Mouse (Mus musculus) embryonic facial prominence, embryonic 14.5 days (tissue): ENCODE results near the gene Scrn1. TPM values are rescaled to one million over a fixed set of nuclear protein-coding genes. Genes with fewer than 3 reads are reported as not detected.

Experiments
- ATAC-seq: fragments of 200-750 bp; cut with Nextera tagmentation; 2 replicates; pipeline ENCODE4 v1.8.0; 2017; ENCODE audit warnings: low read depth, moderate number of reproducible peaks, moderate TSS enrichment
- DNase-seq: peaks from one replicate; pipeline ENCODE4 v3.0.0-alpha.2; 2015; ENCODE audit warnings: low spot score
- H3K27ac ChIP-seq: fragments of 300-500 bp; sonication (generic); replicated peaks from 2 replicates; pipeline ENCODE4 v1.5.1; 2014; ENCODE audit warnings: low read depth, mild to moderate bottlenecking, low read length, moderate library complexity
- H3K27me3 ChIP-seq: fragments of 300-500 bp; sonication (generic); replicated peaks from 2 replicates; pipeline ENCODE4 v1.6.1; 2014; ENCODE audit warnings: low read length; ENCODE audit not compliant: control insufficient read depth, insufficient read depth
- H3K36me3 ChIP-seq: fragments of 300-500 bp; sonication (generic); 2 replicates; pipeline ENCODE4 v1.6.1; 2014; ENCODE audit warnings: low read length, mixed read lengths; ENCODE audit not compliant: control insufficient read depth, insufficient read depth
- H3K4me1 ChIP-seq: fragments of 300-500 bp; sonication (generic); 2 replicates; pipeline ENCODE4 v1.6.1; 2014; ENCODE audit warnings: antibody characterized with exemption, low read length; ENCODE audit not compliant: control insufficient read depth, insufficient read depth
- H3K4me2 ChIP-seq: fragments of 300-500 bp; sonication (generic); 2 replicates; pipeline ENCODE4 v1.6.1; 2014; ENCODE audit warnings: low read depth, mild to moderate bottlenecking, low read length, moderate library complexity, mixed read lengths
- H3K4me3 ChIP-seq: fragments of 300-500 bp; sonication (generic); 2 replicates; pipeline ENCODE4 v1.5.1; 2014; ENCODE audit warnings: low read depth, mild to moderate bottlenecking, low read length
- H3K9ac ChIP-seq: fragments of 300-500 bp; sonication (generic); 2 replicates; pipeline ENCODE4 v1.6.1; 2014; ENCODE audit warnings: low read depth, mild to moderate bottlenecking, low read length, moderate library complexity, mixed read lengths
- H3K9me3 ChIP-seq: fragments of 300-500 bp; sonication (generic); 2 replicates; pipeline ENCODE4 v1.6.1; 2016; ENCODE audit warnings: low read length; ENCODE audit not compliant: control insufficient read depth
- WGBS: fragments of 180-500 bp; shearing (Covaris S2); extraction: QIAGEN DNeasy Blood & Tissue Kit; methylation state at CpG from one replicate; pipeline ENCODE4 v1.1.7; 2014; 5-methylcytosine and 5-hydroxymethylcytosine counted together
- polyA plus RNA-seq: library from polyadenylated mRNA; unstranded; fragments of >200 nt; fragmentation: Nextera tagmentation; extraction: Ambion mirVana; gene quantifications from 2 replicates; pipeline ENCODE4 v1.2.1, GENCODE M21; 2014

Gene Scrn1
- polyA plus RNA-seq, 1 experiment from 2014 or later, result 12.8 TPM

- H3K4me1 ChIP-seq, result no peaks in the 10 kb centered on the region
- H3K27me3 ChIP-seq, result no peaks in the 10 kb centered on the region
- H3K36me3 ChIP-seq, result no peaks in the 10 kb centered on the region
- no peak overlapping the region for H3K4me2 ChIP-seq
- DNase-seq (peak; percentile 38), ATAC-seq (peak; percentile 35; the same call in 1 of the 2 replicates)
- H3K9me3 ChIP-seq, result no peaks in the 10 kb centered on the region
- H3K4me3 ChIP-seq, result no peak overlapping the region
- 51% methylated on average over 8 of the region's 8 CpGs for WGBS
- no peak overlapping the region for H3K9ac ChIP-seq
- H3K27ac ChIP-seq, result no peak overlapping the region
Observed at GRCm38 (mm10) chr6:54531048-54531481, 35.2 kb downstream of the Scrn1 start.

GRCm38 (mm10) chr6:54530182-54530581 is 36.1 kb downstream of the Scrn1 start:
- Histone ChIP-seq H3K9me3 (no peaks in the 10 kb centered on the region), H3K4me2 (no peak overlapping the region), H3K27ac (no peak overlapping the region), H3K36me3 (no peaks in the 10 kb centered on the region), H3K27me3 (no peaks in the 10 kb centered on the region), H3K9ac (no peak overlapping the region), H3K4me3 (no peak overlapping the region), H3K4me1 (no peaks in the 10 kb centered on the region)
- ATAC-seq (no peak), DNase-seq (no peak)
- 77% methylated on average over 2 of the region's 2 CpGs for WGBS

- H3K27ac ChIP-seq, result no peak overlapping the region
- WGBS, result 88% methylated on average over 8 of the region's 8 CpGs
- H3K9me3 ChIP-seq, result no peaks in the 10 kb centered on the region
- ATAC-seq (no peak), DNase-seq (no peak)
- no peak overlapping the region for H3K4me2 ChIP-seq
- H3K9ac ChIP-seq, result no peak overlapping the region
- H3K27me3 ChIP-seq, result no peaks in the 10 kb centered on the region
- H3K4me3 ChIP-seq, result no peak overlapping the region
- no peaks in the 10 kb centered on the region for H3K4me1 ChIP-seq
- no peaks in the 10 kb centered on the region for H3K36me3 ChIP-seq
Observed at GRCm38 (mm10) chr6:54528666-54529065, 37.6 kb downstream of the Scrn1 start.

GRCm38 (mm10) chr6:54518758-54519157 is 47.5 kb downstream of the Scrn1 start:
- H3K9me3 ChIP-seq, result no peaks in the 10 kb centered on the region
- H3K9ac ChIP-seq, result no peak overlapping the region
- H3K36me3 ChIP-seq, result no peaks in the 10 kb centered on the region
- DNase-seq (no peak), ATAC-seq (no peak)
- H3K4me1 ChIP-seq, result no peaks in the 10 kb centered on the region
- H3K27ac ChIP-seq, result no peak overlapping the region
- H3K4me3 ChIP-seq, result no peak overlapping the region
- no peak overlapping the region for H3K4me2 ChIP-seq
- WGBS, result 68% methylated on average over 5 of the region's 5 CpGs
- no peaks in the 10 kb centered on the region for H3K27me3 ChIP-seq

GRCm38 (mm10) chr6:54516512-54517134 is 49.7 kb downstream of the Scrn1 start:
- Histone ChIP-seq H3K4me1 (no peaks in the 10 kb centered on the region), H3K36me3 (no peaks in the 10 kb centered on the region), H3K9me3 (no peaks in the 10 kb centered on the region), H3K9ac (no peak overlapping the region), H3K4me2 (no peak overlapping the region), H3K27me3 (no peaks in the 10 kb centered on the region), H3K27ac (no peak overlapping the region), H3K4me3 (no peak overlapping the region)
- DNase-seq (no peak), ATAC-seq (no peak)
- 84% methylated on average over 2 of the region's 2 CpGs for WGBS

- 61% methylated on average over 2 of the region's 2 CpGs for WGBS
- no peak overlapping the region for H3K4me3 ChIP-seq
- no peak overlapping the region for H3K9ac ChIP-seq
- H3K9me3 ChIP-seq, result no peaks in the 10 kb centered on the region
- no peaks in the 10 kb centered on the region for H3K27me3 ChIP-seq
- ATAC-seq (no peak), DNase-seq (no peak)
- peaks cover 12% of the 10 kb centered on the region; the same call in 1 of the 2 replicates for H3K4me1 ChIP-seq
- H3K4me2 ChIP-seq, result no peak overlapping the region
- H3K27ac ChIP-seq, result no peak overlapping the region
- no peaks in the 10 kb centered on the region for H3K36me3 ChIP-seq
Observed at GRCm38 (mm10) chr6:54512256-54512655, 54.0 kb downstream of the Scrn1 start.

GRCm38 (mm10) chr6:54509264-54509663 is 57.0 kb downstream of the Scrn1 start:
- Histone ChIP-seq H3K4me2 (no peak overlapping the region), H3K9me3 (no peaks in the 10 kb centered on the region), H3K27me3 (no peaks in the 10 kb centered on the region), H3K27ac (0 out of 2 replicates have a peak overlapping the region, but pooled peaks have one; percentile 7), H3K9ac (no peak overlapping the region), H3K36me3 (no peaks in the 10 kb centered on the region), H3K4me3 (no peak overlapping the region), H3K4me1 (peaks cover 12% of the 10 kb centered on the region; the same call in 1 of the 2 replicates)
- WGBS, result 86% methylated on average over 12 of the region's 13 CpGs
- no peak for DNase-seq
- ATAC-seq, result no peak

GRCm38 (mm10) chr6:54508256-54508793 is 58.0 kb downstream of the Scrn1 start:
- H3K4me1 ChIP-seq, result peaks cover 12% of the 10 kb centered on the region; the same call in 1 of the 2 replicates
- whole genome bisulfite sequencing, result 30% methylated on average over 6 of the region's 6 CpGs
- H3K27me3 ChIP-seq, result no peaks in the 10 kb centered on the region
- peak overlapping the region; percentile 63 for H3K27ac ChIP-seq
- no peak overlapping the region for H3K9ac ChIP-seq
- no peaks in the 10 kb centered on the region for H3K36me3 ChIP-seq
- DNase-seq, result peak; percentile 61
- no peaks in the 10 kb centered on the region for H3K9me3 ChIP-seq
- peak; percentile 71 for ATAC-seq
- no peak overlapping the region for H3K4me3 ChIP-seq
- H3K4me2 ChIP-seq, result no peak overlapping the region

- Histone ChIP-seq H3K4me2 (no peak overlapping the region), H3K9me3 (no peaks in the 10 kb centered on the region), H3K36me3 (no peaks in the 10 kb centered on the region), H3K27me3 (no peaks in the 10 kb centered on the region), H3K27ac (peak overlapping the region; percentile 13; the same call in 1 of the 2 replicates), H3K9ac (no peak overlapping the region), H3K4me3 (no peak overlapping the region), H3K4me1 (peaks cover 12% of the 10 kb centered on the region; the same call in 1 of the 2 replicates)
- DNase-seq, result peak; percentile 30
- WGBS, result 56% methylated on average over 5 of the region's 5 CpGs
- ATAC-seq, result no peak
Observed at GRCm38 (mm10) chr6:54507808-54508207, 58.5 kb downstream of the Scrn1 start.
